Mouse (Mus musculus) cortical plate, adult 2 months (tissue): ENCODE data around the gene Pde9a. TPM values are rescaled to one million over a fixed set of nuclear protein-coding genes. Genes with fewer than 3 reads are reported as not detected.
A peak's percentile ranks its signal among the peaks of the same experiment; 100 is the strongest.

ENCODE experiments used
- H3K27ac ChIP-seq: fragments of 200-500 bp; 2 replicates; pipeline ENCODE4 v1.5.1; 2012; ENCODE audit warnings: low read length, control low read depth, inconsistent platforms; ENCODE audit not compliant: insufficient read depth
- H3K4me1 ChIP-seq: fragments of 200-500 bp; 2 replicates; pipeline ENCODE4 v1.6.1; 2011; ENCODE audit warnings: low read length; ENCODE audit not compliant: control insufficient read depth, insufficient read depth
- H3K4me3 ChIP-seq: fragments of 200-500 bp; 2 replicates; pipeline ENCODE4 v1.5.1; 2011; ENCODE audit warnings: mild to moderate bottlenecking, low read length, control low read depth; ENCODE audit not compliant: insufficient read depth
- CTCF ChIP-seq: fragments of 200-500 bp; IDR thresholded peaks from 2 replicates; pipeline ENCODE4 v1.5.1; 2011; ENCODE audit warnings: mild to moderate bottlenecking, control low read depth, low read length; ENCODE audit not compliant: insufficient read depth; ENCODE audit errors: extremely low read depth
- POLR2A ChIP-seq: fragments of 200-500 bp; IDR thresholded peaks from 2 replicates; pipeline ENCODE4 v1.6.1; 2011; ENCODE audit warnings: mild to moderate bottlenecking, low read length, control low read depth; ENCODE audit not compliant: insufficient read depth; ENCODE audit errors: extremely low read depth
- polyA plus RNA-seq: library from polyadenylated mRNA; depleted of rRNA; stranded (reverse); fragments of >200 nt; gene quantifications from 2 replicates; pipeline ENCODE4 v1.2.3, GENCODE M21; 2012

The Pde9a gene
- polyA plus RNA-seq, 1 experiment, result 26.9 TPM

DNA sequence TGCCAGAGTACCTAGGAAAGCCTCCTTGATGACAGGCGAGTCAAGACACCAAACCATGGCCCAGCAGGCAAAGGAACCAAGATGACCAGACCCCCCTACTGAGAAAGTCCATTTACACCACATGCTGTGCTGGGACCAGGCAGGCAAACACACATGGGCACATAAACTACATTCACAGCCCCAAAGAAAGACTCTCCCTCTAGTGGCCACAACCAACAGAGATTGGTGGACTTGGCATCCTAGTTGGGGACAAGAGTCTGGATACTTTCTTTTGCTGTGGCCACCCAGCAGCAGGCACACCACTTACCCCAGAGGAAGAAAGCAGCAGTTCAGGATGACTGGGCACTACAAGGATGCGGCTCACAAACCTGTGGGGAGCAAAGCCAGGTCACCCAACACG lies 114.9 kb downstream of the Pde9a start:
- TF ChIP-seq CTCF, result no peak
- H3K4me1 ChIP-seq, result peaks cover 4% of the 10 kb centered on the region; the same call in 1 of the 2 replicates

DNA sequence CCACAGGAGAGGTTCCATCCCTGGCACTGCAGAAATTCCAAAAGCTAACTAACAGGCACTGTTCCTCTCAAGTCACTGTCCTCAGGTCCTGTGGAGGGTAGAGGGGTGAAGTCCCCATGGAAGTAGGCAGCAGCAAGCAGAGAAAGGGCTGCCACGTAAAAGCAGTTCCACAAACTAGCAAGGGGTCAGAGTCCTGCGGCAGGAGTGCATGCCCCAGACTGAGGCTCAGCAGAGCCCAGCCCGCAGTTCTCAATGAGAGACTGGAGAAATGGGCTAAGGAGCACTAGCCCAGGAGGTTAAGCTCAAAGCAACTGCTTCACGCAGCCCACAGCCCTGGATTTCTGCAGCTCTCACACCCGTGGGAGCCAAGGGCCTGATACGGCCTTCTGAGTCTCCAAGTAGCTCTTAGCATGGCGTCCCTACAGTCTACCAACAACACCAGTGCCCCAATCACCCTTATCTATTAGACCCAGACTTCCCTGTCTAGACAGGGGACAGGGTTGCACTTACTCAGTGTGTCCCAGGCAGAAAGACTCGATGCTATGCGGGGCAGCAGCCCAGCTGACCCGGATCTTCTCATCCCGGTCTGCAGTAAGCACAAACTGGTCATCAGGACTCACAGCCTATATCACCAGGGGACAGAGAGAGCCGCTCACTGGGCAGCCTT lies 116.4 kb downstream of the Pde9a start:
- Histone ChIP-seq H3K27ac (no peak overlapping the region), H3K4me3 (no peak overlapping the region), H3K4me1 (peaks cover 4% of the 10 kb centered on the region; the same call in 1 of the 2 replicates)
- TF ChIP-seq POLR2A (no peak), CTCF (no peak)

More for the DNA sequence above, 114.9 kb downstream of the Pde9a start:
- H3K27ac ChIP-seq, result no peak overlapping the region
- H3K4me3 ChIP-seq, result no peak overlapping the region

DNA sequence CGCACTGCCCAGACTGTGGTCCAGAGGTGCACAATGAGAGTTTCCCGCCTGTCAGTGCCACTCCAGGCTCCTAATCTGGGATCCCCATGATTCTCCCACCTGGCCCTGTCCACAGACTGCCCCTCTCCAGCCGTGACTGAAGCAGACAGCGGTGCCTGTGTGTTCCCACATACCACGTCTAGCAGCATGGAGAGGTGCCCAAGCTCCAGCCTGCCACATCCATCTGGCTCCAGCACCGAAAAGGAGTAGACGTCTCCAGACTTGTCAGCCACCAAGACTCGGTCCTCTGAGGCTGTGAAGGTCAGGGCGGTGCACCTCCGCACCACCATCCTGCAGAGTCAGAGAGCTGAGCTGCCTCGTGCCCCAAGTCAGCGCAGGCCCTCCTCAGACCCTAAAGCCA lies 117.3 kb downstream of the Pde9a start:
- no peak overlapping the region for H3K27ac ChIP-seq
- TF ChIP-seq CTCF (no peak), POLR2A (no peak)
- peaks cover 4% of the 10 kb centered on the region; the same call in 1 of the 2 replicates for H3K4me1 ChIP-seq
- H3K4me3 ChIP-seq, result no peak overlapping the region

GRCm38 (mm10) chr17:31503936-31504335 lies 117.9 kb downstream of the Pde9a start:
- Histone ChIP-seq H3K4me3 (no peak overlapping the region), H3K27ac (no peak overlapping the region), H3K4me1 (peaks cover 4% of the 10 kb centered on the region; the same call in 1 of the 2 replicates)
- TF ChIP-seq CTCF (no peak), POLR2A (no peak)

- Histone ChIP-seq H3K27ac (no peak overlapping the region), H3K4me3 (no peak overlapping the region), H3K4me1 (peaks cover 4% of the 10 kb centered on the region; the same call in 1 of the 2 replicates)
- TF ChIP-seq POLR2A, result no peak
- TF ChIP-seq CTCF, result no peak
Observed at GRCm38 (mm10) chr17:31505013-31505412, 119.0 kb downstream of the Pde9a start.

- Histone ChIP-seq H3K27ac (no peak overlapping the region), H3K4me1 (peaks cover 4% of the 10 kb centered on the region; the same call in 1 of the 2 replicates), H3K4me3 (no peak overlapping the region)
- no peak for TF ChIP-seq POLR2A
- TF ChIP-seq CTCF, result no peak
Observed at GRCm38 (mm10) chr17:31506282-31506681, 120.3 kb downstream of the Pde9a start.

DNA sequence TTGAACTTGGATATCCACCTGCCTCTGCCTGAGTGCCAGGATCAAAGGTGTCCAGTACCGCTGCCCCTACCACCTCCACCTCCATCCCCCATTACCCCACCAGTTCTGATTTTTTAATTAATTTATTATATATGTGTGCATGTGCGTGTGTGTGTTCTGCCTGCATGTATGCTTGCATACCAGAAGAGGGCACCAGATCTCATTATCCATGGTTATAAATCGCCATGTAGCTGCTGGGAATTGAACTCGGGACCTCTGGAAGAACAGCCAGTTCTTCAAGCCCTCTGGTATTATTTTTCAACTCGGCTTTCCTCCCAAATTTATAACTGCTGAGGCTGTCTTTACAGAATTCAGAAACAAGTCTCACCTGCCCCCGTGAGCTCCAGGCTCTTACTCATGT lies 124.9 kb downstream of the Pde9a start:
- TF ChIP-seq POLR2A (no peak), CTCF (no peak)
- H3K27ac ChIP-seq, result no peak overlapping the region
- H3K4me3 ChIP-seq, result peak overlapping the region; percentile 47; the same call in 1 of the 2 replicates
- H3K4me1 ChIP-seq, result no peaks in the 10 kb centered on the region; the same call in 1 of the 2 replicates

GRCm38 (mm10) chr17:31511792-31512495 lies 125.9 kb downstream of the Pde9a start:
- TF ChIP-seq CTCF (no peak), POLR2A (peak; percentile 95)
- H3K4me1 ChIP-seq, result no peaks in the 10 kb centered on the region; the same call in 1 of the 2 replicates
- peak overlapping the region; percentile 47 for H3K4me3 ChIP-seq
- H3K27ac ChIP-seq, result no peak overlapping the region

GRCm38 (mm10) chr17:31512593-31512992 lies 126.6 kb downstream of the Pde9a start:
- TF ChIP-seq POLR2A (no peak), CTCF (no peak)
- Histone ChIP-seq H3K4me1 (no peaks in the 10 kb centered on the region; the same call in 1 of the 2 replicates), H3K4me3 (peak overlapping the region; percentile 47), H3K27ac (no peak overlapping the region)

DNA sequence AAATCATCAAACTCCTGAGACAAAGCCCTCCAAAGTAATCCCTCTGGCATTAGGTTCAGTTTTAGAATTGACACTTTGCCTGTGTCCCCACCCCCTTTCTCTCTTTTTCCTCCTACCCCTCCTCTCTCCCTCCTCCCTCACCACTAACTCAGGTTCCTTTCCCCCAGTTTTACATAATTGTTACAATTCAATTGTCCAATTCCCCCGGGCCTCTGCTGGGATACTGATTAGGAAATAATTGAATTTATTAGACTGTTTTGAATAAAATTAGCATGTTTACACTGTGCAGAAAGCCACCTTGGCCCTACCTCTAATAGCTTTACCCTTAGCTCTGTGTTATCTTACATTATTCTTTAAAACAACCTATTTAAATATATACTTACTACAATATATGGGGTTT lies 128.7 kb downstream of the Pde9a start:
- no peak for TF ChIP-seq CTCF
- no peak for TF ChIP-seq POLR2A
- Histone ChIP-seq H3K27ac (no peak overlapping the region), H3K4me1 (no peaks in the 10 kb centered on the region; the same call in 1 of the 2 replicates), H3K4me3 (no peak overlapping the region)
